Mouse (Mus musculus): Measurements from ENCODE around the gene Pcbp3. TPM values are rescaled to one million over a fixed set of nuclear protein-coding genes. Genes with fewer than 3 reads are reported as not detected.

The Pcbp3 gene
- polyA plus RNA-seq, 1 experiment from 2014 or later: 10.5 TPM

DNA sequence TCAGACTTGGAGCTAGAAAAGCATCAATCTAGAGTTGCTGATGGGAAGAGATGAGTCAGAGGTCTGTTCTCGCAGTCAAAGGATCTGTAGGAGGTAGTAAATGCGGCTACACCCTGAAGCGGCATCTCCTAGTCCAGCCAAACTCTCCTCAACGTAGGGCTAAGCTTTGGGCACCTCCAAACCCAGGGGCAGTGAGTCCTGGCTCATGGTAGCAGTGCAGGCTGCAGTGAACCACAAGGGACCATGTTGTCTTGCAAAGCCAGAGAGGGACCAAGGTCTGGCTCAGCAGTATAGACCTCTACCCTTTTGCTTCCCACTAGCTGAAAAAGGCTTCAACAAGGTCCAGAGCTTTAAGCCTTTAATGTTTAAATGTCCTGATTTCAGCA lies 159.2 kb downstream of the Pcbp3 start:
- DNase-seq (ENCODE audit: low spot score): no peak

DNA sequence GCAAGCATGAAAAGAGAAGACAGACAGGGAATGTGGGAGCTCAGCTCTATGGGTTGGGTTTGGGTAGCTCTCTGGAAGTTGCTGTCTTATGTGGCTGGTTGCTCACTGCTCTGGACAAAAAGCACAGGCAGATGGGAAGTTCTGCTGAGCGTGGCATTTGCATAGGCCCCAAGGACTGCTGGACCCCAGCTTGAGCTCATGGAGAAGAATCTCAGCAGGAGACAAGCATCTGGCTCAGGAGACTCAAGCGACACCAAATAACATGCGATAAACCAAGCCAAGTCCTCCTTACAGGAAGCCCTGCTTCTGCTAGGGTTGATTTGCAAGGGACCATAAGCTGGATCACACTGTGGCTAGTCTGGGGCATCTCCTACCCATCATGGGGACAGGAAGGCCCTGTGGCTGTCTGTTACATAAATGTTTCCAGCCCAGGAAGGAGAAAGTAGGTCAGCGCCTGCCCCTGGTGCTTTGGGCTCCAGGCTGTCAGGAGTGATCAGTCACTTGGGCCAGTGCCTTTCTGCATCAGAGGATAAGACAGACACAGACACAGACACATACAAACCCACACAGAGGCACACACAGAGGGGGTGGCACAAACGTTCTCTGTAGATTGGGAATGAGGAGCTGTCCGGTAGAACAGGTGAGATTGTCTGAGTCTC lies 159.7 kb downstream of the Pcbp3 start:
- peak; percentile 3 for DNase-seq (ENCODE audit: low spot score)

DNA sequence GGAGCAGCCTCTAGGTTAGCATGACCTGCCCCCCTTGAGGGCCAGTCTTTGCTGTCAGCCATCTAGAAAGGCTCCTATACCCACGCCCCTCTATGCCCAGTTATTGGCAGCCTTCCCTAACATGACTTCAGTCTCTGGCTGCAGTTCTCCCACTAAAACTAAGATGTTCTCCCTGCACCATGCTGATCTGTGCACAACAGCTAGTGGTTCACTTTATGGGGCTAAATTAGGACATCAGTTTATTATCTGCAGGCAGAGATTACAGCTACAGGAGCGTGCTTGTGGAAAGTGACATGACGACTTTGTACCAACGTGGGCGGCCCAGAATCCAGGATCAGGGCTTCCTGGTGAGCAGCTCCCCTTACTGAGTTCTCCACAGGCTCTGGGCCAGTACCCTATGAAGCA lies 160.4 kb downstream of the Pcbp3 start:
- no peak for DNase-seq (ENCODE audit: low spot score)

DNA sequence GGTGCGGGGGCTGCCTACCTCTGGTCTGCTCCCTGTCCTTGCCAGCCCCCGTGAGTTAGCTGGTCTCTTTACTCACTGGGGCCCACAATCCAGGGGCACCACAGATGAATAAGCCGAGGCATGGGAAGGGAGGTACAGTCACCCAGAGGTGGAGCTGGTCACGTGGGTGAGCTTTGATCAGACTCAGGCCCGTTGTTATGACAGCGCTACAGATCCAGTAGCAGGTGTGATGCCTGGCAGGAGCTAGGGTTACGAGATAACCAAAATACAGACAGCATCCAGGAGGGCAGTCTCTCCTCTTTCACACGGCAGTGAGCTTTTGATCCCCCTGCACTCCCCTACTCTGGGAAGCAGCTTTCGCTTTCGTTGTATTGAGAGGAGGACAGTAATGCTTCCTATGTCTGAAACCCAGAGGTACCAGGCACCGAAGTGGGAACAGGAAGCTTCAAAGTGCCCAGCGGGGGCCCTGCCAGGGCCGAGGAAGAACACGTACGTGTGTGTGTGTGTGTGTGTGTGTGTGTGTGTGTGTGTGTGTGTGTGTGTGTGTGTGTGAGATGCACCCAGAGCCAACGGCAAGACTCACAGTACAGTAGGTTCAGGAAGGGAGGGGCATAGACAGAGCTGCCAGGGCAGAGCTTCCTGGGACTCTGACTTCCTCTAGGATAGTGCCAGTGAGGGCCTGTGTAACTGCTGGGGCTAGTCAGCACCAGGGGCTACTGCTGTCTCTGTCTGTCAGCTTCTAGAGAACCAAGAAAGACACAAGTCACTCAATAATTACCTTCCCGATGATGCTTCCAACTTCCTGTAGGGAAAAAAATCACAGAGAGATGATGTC lies 162.7 kb downstream of the Pcbp3 start:
- DNase-seq (ENCODE audit: low spot score): peak; percentile 27

DNA sequence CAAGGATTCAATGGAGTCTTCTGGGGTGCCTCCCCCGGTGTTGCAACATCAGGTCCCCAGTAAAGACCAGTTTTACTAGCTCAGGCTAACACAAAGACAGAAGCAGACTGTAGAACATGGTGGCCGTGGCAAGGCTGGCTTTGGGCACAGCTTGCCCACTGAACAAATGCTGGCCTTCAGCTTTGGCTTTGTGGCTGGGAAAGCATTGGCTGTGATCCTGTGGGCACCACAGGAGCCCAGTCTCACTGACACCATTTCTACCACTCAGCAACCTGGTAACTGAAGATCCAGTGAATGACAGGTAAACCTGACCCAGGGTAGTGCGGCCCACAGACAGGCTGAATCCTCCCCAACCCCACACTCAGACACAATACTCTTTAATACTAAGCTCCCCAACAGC lies 167.6 kb downstream of the Pcbp3 start:
- DNase-seq (ENCODE audit: low spot score): no peak

DNA sequence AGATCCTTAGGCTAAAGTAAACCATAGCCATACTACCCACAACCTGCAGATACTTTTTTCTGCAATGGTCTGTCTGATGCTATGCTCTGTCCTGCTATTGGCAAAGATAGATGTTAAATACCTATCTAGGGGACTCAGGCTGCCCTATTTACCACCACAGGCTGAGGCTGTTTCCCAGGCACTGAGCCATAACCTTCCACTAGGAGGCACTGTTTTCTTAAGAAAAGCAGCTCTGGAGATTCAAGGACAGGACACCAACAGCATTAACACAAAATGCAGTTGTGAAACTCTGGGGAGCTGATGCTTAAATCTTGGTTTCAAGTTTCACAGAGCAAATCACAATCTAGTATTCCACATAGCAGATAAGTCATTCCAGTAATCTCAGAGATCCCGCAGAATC lies 170.2 kb downstream of the Pcbp3 start:
- peak; percentile 33 for DNase-seq (ENCODE audit: low spot score)

DNA sequence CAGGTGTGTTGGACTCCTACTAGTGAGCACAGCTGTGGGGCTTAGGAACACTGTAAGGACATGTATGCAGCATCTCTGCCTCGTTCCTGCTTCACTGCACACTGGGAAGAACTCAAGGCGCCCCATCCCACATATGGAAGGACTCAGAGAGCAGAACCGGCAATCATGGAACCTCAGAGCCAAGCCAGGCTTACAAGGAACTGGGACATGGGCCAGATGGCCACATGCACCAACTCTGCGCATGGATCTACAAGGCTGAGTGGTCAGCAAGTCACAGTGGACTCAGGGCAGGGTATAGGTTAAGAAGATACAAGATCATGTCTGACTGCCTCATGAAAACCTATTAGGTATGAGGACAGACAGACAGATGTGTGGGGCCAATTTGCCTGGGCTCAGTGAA lies 171.8 kb downstream of the Pcbp3 start:
- DNase-seq (ENCODE audit: low spot score): no peak

DNA sequence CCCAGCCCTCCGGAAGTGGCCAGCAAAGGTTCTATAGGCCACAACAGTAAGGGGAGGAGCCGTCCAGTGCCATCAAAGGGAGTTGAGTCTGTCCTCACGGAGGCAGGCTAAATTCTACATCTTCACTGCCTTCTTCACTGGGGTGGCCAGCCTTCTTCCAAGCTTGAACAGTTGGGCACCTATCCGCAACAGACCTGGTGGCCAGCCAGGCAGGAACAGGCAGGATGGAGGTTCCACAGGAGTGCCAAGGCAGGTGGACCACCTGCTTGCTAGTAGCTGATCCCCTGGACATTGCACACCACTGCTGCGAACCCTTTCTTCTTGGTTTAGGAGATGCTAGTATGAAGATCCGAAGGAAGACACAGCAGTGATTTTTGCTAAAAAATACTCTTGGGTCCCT lies 176.4 kb downstream of the Pcbp3 start:
- no peak for DNase-seq (ENCODE audit: low spot score)

DNA sequence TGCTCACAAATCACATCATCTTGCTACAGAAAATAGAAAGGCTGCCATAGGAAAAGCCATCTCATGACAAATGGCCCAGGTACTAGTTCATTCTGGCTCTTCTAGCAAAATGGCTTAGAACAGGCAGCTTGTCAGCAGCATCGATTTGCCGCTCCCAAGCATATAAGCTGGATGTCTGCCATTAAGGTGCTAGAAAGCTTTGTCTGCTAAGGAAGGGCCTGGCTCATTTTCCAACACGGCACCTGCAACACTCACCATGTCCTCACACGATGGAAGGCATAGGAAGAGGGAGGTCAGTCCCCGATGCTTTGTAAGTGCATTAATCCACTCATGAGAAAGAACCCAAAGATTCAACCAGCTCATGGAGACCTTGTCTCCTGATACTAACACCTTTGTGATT lies 182.5 kb downstream of the Pcbp3 start:
- no peak for DNase-seq (ENCODE audit: low spot score)

DNA sequence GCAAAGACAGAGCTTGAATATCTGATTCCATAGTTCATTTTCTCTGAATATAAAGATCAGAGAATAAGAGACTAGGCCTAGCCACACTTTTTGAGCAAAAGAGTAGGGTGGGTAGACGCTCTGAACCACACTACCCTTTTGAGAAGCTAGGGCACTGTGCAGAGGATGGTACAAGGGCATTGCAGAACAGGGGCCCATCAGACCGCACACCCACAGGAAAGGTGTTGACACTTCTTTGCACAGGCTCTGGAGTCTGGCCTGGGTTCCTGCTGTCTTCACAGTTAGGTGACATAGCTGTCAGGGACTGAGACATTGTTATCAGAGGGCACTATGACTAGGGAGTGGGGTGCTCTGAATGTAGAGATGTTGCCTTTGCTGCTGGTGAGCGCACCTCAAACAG lies 190.1 kb downstream of the Pcbp3 start:
- no peak for DNase-seq (ENCODE audit: low spot score)

DNA sequence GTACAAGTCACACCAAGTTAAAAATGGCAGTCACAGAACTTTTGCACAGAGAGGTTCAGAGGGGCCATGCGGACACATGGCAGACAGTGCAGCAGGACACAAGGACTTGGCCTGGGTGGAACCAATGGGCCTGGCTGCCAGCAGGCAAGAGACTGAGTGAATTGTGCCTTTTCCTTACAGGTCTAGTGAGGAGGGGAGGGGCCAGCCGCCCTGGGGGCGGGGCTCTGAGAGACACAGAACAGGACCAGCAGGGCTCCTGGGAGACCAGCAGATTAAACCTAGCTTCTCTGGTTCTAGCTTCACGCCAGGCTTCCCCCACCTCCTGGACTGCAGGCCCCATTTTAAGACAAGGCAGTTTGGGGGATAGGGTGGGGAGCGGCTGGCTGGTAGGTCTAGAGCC lies 190.6 kb downstream of the Pcbp3 start:
- DNase-seq (ENCODE audit: low spot score): no peak

DNA sequence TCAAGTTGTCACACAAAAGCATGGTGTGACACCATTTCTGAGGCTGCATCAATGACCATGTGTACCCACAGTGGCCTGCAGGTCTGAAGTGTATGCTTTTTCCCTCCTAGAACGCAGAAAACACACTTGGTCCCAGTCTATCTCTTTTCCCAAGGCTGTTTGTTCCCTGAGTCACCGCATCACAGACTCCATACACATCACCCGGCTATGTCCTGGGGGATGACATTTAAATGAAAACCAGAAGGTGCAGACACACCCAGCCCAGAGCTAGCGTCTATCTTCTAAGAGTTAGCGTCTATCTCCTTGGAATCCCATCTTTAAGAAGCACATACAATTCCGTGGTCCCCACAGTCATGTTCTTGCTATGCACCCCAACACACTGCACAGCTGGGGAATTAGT lies 192.1 kb downstream of the Pcbp3 start:
- no peak for DNase-seq (ENCODE audit: low spot score)

DNA sequence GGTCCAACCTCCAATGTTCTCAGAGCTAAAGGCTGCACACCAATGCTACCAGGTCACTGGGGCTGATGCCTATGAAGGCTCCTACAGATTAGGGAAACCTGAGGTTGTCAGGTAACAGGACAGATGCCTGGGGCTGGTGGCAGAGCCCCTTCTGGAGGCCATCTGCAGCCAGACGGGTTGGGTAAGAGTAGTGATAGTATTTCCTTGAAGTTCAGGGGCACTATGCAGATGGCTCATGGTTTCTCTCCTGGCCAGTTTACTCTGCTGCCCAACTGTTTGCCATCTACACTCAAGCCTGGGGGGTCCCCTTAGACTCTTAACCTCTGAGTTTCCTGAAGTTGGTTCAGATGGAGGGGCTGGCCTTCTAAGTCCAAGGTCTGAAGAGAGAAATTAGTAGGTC lies 195.5 kb downstream of the Pcbp3 start:
- DNase-seq (ENCODE audit: low spot score): no peak

DNA sequence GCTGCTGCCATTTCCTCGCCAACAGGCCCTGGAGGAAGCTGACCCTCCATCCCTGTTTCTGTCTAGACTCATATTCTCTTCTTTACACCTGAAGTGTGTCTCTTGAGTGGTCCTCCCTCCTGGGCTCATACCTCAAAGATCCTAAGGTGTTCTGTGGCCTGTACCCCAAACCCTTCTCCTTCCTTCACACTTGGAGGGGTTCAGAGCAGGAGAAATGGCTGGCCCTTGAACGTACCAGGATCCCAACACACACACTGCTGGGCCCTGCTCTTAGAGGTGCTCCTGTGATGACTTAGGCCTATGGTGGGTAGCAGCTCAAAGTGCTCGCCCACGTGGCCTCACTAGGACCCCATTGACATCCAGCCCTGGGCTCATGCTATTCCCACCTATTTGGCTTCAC lies 196.8 kb downstream of the Pcbp3 start:
- DNase-seq (ENCODE audit: low spot score): no peak

DNA sequence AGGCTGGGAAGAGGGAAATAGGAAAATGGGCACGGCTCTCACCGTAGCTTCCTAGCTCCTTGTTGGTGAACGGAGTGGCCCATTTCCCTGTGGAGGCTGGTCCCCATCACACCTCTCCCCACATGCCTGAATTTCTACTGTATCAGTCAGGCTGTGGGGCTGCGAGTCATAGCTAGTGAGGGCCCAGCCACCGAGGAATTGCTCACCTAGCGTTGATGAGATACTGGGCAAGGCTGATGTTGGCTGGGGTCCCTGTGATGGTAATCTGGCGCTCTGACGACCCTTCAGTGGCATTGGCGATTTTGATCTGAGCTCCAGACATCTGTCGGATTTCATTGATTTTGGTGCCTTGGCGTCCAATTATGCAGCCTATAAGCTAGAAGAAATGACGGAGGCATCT lies 198.7 kb downstream of the Pcbp3 start:
- no peak for DNase-seq (ENCODE audit: low spot score)

DNA sequence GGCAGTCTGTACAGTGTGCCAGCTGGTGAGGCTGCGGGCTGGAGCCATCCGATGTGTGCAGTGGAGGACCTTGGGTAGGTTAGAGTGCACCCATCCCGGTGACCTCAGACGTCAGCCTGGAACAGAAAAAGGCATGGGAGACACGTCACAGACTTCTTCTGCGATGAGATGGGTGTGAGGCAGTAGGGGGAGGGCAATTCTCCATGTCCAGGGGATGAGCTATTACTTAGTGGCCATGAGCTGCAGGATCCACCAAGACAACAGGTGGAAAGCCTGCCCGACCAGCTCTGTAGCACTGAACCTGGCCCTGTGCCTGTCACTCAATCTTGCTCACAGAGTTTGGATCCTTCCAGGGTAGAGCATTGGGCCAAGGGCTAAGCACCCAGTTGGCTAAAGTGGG lies 199.3 kb downstream of the Pcbp3 start:
- DNase-seq (ENCODE audit: low spot score): no peak

DNA sequence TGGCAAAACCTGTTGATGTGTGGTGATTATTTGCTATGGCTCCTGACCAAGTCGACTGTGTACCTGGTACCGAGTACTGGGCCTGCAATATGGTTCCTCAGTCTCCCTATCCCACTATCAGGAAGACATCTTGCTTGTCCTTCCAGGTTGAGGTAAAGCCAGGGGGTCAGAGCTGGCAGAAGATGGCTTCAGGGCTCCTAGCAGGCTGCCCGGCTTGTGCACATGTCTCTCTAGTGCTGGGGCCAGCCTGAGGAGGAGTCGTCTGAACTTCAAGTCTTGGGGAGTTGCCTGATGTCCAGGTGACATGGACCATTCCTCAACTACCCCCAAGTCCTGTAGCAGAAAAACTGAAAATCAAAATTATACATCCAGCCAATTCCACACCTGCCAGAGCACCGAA lies 201.8 kb downstream of the Pcbp3 start:
- DNase-seq (ENCODE audit: low spot score): no peak

DNA sequence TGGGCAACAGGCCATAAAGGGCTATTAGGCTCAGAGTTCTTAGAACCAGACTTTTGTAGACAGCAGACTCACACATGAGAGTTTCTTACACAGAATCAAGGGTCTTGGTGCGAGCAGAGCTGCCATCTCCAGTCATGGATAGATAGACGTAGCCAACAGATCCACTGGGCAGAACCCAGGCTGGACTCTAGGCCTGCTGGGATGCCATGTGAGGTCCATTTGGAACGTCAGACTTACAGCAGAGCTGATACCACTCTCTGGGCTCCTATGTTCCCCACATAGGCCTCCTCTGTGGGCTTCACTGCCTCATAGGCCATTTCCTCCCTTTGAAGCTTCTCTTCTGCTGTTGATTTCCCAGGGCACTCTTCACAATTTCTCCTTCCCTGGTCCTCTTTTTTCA lies 208.0 kb downstream of the Pcbp3 start:
- no peak for DNase-seq (ENCODE audit: low spot score)

DNA sequence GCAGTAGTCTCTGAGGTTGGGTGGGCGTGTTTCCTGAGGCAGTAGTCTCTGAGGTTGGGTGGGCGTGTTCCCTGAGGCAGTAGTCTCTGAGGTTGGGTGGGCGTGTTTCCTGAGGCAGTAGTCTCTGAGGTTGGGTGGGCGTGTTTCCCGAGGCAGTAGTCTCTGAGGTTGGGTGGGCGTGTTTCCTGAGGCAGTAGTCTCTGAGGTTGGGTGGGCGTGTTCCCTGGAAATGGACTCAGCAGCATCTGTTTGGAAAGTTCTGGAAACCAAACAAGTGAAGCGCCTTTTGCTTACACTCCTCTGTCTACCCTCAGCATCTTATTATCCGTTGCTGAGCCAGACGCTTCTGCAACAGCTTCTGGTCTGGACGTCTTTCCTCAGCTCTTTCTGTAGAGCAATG lies 217.4 kb downstream of the Pcbp3 start:
- peak; percentile 42 for DNase-seq (ENCODE audit: low spot score)

DNA sequence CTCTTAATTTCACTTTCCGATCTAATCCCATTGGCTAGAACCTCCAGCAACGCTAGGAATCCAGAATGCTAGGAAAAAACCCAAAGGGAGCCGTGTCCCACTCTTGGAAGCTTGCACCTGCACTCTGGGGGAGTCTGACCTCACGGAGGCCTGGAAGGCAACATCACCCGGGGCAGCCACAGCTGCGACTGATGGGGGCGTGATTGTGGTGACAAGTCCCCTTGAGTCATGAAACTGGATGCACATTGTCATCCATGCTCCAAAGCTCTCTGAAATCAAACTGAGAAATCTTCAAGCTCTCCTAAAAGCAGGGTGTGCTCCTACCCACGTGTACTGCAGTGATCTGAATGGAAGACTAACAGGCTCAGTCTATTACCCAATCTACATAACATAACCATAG lies 224.9 kb downstream of the Pcbp3 start:
- no peak for DNase-seq (ENCODE audit: low spot score)

DNA sequence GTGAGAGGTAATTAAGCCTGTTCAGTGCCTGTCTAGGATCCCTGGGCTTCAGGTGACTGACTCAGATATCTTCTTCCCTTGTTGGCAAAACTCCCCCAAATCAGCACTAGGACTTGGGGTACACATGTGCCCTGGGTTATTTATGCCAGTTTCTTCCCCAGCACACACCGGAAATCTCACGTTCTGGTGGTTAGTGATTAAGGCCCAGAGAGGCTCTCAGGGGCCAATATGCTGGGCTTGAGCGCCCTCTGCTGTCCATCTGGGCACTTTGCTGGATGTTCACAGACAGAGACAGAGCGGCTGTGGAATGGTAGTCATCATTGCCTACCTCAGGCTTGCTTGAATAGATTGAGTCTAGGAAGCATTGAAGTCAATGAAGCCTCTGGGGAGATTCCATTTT lies 226.7 kb downstream of the Pcbp3 start:
- DNase-seq (ENCODE audit: low spot score): peak; percentile 73

DNA sequence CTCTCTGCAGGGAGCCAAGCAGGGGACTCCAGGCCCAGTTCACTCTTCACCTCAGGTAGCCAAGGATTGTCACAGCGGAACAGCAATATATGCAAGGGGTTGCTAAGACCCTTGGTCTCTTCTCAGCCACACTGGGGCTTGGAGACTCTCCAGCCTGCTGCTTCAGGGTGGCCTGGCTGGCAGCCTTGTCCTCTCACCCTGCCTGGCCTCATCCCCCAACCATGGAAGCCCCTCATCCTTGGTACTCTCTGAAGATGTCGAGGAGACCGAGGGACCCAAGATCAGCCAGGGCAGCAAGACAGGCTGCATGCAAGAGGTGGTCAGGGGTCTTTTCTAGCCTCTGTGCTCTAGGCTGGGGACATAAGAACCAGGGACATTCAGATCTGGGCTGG lies 228.0 kb downstream of the Pcbp3 start:
- no peak for DNase-seq (ENCODE audit: low spot score)

Measured in thymus, postnatal 0 days (tissue).